Mouse (Mus musculus) B cell, adult (primary cell): ENCODE measurements around the gene Tmem156. TPM values are rescaled to one million over a fixed set of nuclear protein-coding genes. Genes with fewer than 3 reads are reported as not detected.

Source experiments
- total RNA-seq: library from RNA; stranded (reverse); gene quantifications from 4 replicates; pipeline ENCODE4 v1.2.4, GENCODE M21; 2023; ENCODE audit not compliant: inconsistent age

Gene Tmem156
- total RNA-seq = 23.3 to 30.4 TPM (median 25.8 TPM) in 4 replicates

GRCm38 (mm10) chr5:65091921-65092320 is at the start of gene Tmem156:
TSS of gene Tmem156 (minus strand) at chr5:65092132.

GRCm38 (mm10) chr5:65106876-65107772 is 15.2 kb upstream of the Tmem156 start, which contains the start of gene Klhl5:
TSS of gene Klhl5 (plus strand) at chr5:65107539.

Other genes starting within 250 kb of the Tmem156 start
- gene Tlr1, start 158.6 kb downstream of the Tmem156 start, total RNA-seq = 102 to 115 TPM (median 107 TPM) in 4 replicates
- 19.4 to 26.0 TPM (median 24.1 TPM) in 4 replicates for gene Tlr6, start 132.0 kb downstream of the Tmem156 start, total RNA-seq
- gene Fam114a1, start 122.1 kb downstream of the Tmem156 start, total RNA-seq = 5.4 to 7.1 TPM (median 6.0 TPM) in 4 replicates
- gene Klhl5, start 15.4 kb upstream of the Tmem156 start, total RNA-seq = 17.7 to 22.3 TPM (median 20.8 TPM) in 4 replicates
- gene Wdr19, start 107.6 kb upstream of the Tmem156 start, total RNA-seq = 1.6 to 2.7 TPM (median 1.7 TPM) in 4 replicates
- gene Rfc1, start 243.5 kb upstream of the Tmem156 start, total RNA-seq = 76.8 to 102 TPM (median 78.3 TPM) in 4 replicates